ENCODE assay signal across 22 mouse cellular contexts in the genomic region with DNA sequence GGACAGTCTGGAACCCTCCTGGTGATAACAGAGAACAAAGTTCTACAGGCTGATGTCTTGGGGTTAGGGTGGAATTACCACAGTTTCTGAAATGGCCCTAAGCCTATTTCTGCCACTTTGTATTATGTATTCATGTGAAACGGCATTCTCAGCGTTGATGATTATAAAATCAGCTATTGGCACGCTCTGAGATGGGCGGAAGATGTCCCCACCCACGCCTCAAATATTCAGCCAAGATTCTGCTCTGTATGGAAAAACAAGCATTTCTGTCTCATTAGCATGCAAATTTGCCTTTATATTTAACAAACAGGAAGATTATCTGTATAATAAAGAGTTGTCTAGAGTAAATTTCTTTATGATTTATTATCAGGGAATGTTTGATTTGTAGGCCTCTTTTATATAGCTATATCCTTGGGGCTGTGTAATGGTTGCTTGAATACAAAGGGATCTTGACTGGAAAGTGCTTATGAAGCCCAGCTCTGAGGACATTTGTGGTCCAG.
"Had no signal": no experiment of that assay in that cellular context is flagged by ENCODE, and none has a peak within 500 bp of the region (broad histone marks: within the 10 kb centered on the region; RNA-seq: fewer than 3 reads in every experiment).

No protein-coding gene starts in this region.

- ATAC-seq: inflammation-experienced regulatory T-cells, adult 6 months; intestine, embryonic 16.5 days; liver, postnatal 0 days; lung, postnatal 0 days; midbrain, embryonic 15.5 days had no signal

- DNase-seq: kidney, adult 2 months; kidney, postnatal 10 days; kidney, postnatal 36 days; left cerebral cortex, postnatal 4 days; liver, postnatal 0 days; lung, embryonic 14.5 days; thymus, adult 18-20 months; thymus, postnatal 36 days had no signal

- H3K27me3 ChIP-seq: kidney, embryonic 15.5 days; limb, embryonic 12.5 days; limb, embryonic 15.5 days; midbrain, embryonic 12.5 days; midbrain, embryonic 15.5 days; neural tube, embryonic 12.5 days; neural tube, embryonic 15.5 days had no signal

- H3K4me2 ChIP-seq: kidney, embryonic 15.5 days; limb, embryonic 12.5 days; limb, embryonic 15.5 days; liver, embryonic 11.5 days; lung, embryonic 14.5 days; midbrain, embryonic 12.5 days; midbrain, embryonic 15.5 days; neural tube, embryonic 12.5 days; neural tube, embryonic 15.5 days had no signal

- H3K27ac ChIP-seq: kidney, embryonic 15.5 days; left cerebral cortex, adult 2 months; limb, embryonic 12.5 days; limb, embryonic 15.5 days; liver, embryonic 14.5 days; macrophage; midbrain, embryonic 12.5 days; midbrain, embryonic 15.5 days; neural tube, embryonic 12.5 days; neural tube, embryonic 15.5 days had no signal

- H3K9ac ChIP-seq: kidney, embryonic 15.5 days; limb, embryonic 12.5 days; limb, embryonic 15.5 days; liver, embryonic 14.5 days; liver, postnatal 0 days; lung, embryonic 14.5 days; midbrain, embryonic 12.5 days; midbrain, embryonic 15.5 days; neural tube, embryonic 12.5 days; neural tube, embryonic 15.5 days had no signal

- H3K4me3 ChIP-seq: kidney, embryonic 15.5 days; left cerebral cortex, adult 2 months; limb, embryonic 12.5 days; limb, embryonic 15.5 days; midbrain, embryonic 12.5 days; midbrain, embryonic 15.5 days; neural tube, embryonic 12.5 days; neural tube, embryonic 15.5 days had no signal

- H3K36me3 ChIP-seq: kidney, embryonic 15.5 days; limb, embryonic 12.5 days; limb, embryonic 15.5 days; midbrain, embryonic 12.5 days; midbrain, embryonic 15.5 days; neural tube, embryonic 12.5 days; neural tube, embryonic 15.5 days had no signal

- H3K4me1 ChIP-seq: kidney, embryonic 15.5 days had no signal

- H3K9me3 ChIP-seq: kidney, embryonic 15.5 days; limb, embryonic 12.5 days; limb, embryonic 15.5 days; midbrain, embryonic 12.5 days; midbrain, embryonic 15.5 days; neural tube, embryonic 12.5 days; neural tube, embryonic 15.5 days had no signal
